Mouse (Mus musculus) liver, embryonic 14.5 days (tissue): Measurements from ENCODE around the gene Gdpd1. TPM values are rescaled to one million over a fixed set of nuclear protein-coding genes. Genes with fewer than 3 reads are reported as not detected.
A peak's percentile ranks its signal among the peaks of the same experiment; 100 is the strongest.

Experiments used
- ATAC-seq: fragments of 200-750 bp; cut with Nextera tagmentation; 2 replicates; pipeline ENCODE4 v1.8.0; 2017; ENCODE audit warnings: moderate number of reproducible peaks, mild to moderate bottlenecking, moderate library complexity; ENCODE audit not compliant: insufficient read depth
- DNase-seq, 3 experiments: peaks; one replicate each; pipeline ENCODE4 v3.0.0-alpha.2; 2012 to 2013; ENCODE audit warnings: low read depth in 3 of 3, low spot score in 3 of 3
- H3K27ac ChIP-seq: fragments of 300-500 bp; sonication (generic); 2 replicates; pipeline ENCODE4 v1.5.1; 2014; ENCODE audit warnings: moderate library complexity, mild to moderate bottlenecking, control low read depth, inconsistent platforms
- H3K27me3 ChIP-seq: fragments of 300-500 bp; sonication (generic); 2 replicates; pipeline ENCODE4 v1.6.1; 2014; ENCODE audit warnings: mild to moderate bottlenecking, low read length, moderate library complexity; ENCODE audit not compliant: control insufficient read depth, insufficient read depth
- H3K36me3 ChIP-seq: fragments of 300-500 bp; sonication (generic); replicated peaks from 2 replicates; pipeline ENCODE4 v1.6.1; 2014; ENCODE audit warnings: low read depth; ENCODE audit not compliant: control insufficient read depth, insufficient read depth
- H3K4me1 ChIP-seq, 2 experiments: fragments of 200-500 bp in 1 of 2; fragments of 300-500 bp in 1 of 2; sonication (generic) in 1 of 2; replicated peaks; 2 replicates each; pipeline ENCODE4 v1.6.1; 2012 to 2014; ENCODE audit warnings: antibody characterized with exemption in 1 of 2, inconsistent platforms in 1 of 2, low read length in 1 of 2; ENCODE audit not compliant: control insufficient read depth in 2 of 2, insufficient read depth in 2 of 2
- H3K4me2 ChIP-seq: fragments of 300-500 bp; sonication (generic); 2 replicates; pipeline ENCODE4 v1.6.1; 2014; ENCODE audit warnings: low read depth, mild to moderate bottlenecking, control low read depth, moderate library complexity
- H3K4me3 ChIP-seq, 2 experiments: fragments of 200-500 bp in 1 of 2; fragments of 300-500 bp in 1 of 2; sonication (generic) in 1 of 2; 2 replicates each; pipeline ENCODE4 v1.5.1; 2012 to 2014; ENCODE audit warnings: low read depth in 2 of 2, low read length in 2 of 2, mild to moderate bottlenecking in 2 of 2, control low read depth in 1 of 2, inconsistent platforms in 1 of 2, moderate library complexity in 1 of 2; ENCODE audit not compliant: insufficient read depth in 1 of 2
- H3K9ac ChIP-seq: fragments of 300-500 bp; sonication (generic); replicated peaks from 2 replicates; pipeline ENCODE4 v1.6.1; 2014; ENCODE audit warnings: mild to moderate bottlenecking, control low read depth, moderate library complexity
- H3K9me3 ChIP-seq: fragments of 300-500 bp; sonication (generic); 2 replicates; pipeline ENCODE4 v1.6.1; 2016; ENCODE audit warnings: low read length, mixed read lengths; ENCODE audit not compliant: control insufficient read depth
- CTCF ChIP-seq: IDR thresholded peaks from 2 replicates; pipeline ENCODE4 v1.5.1; 2016; ENCODE audit warnings: antibody characterized with exemption, low read depth, control low read depth
- EP300 ChIP-seq: IDR thresholded peaks from 2 replicates; pipeline ENCODE4 v1.6.1; 2016; ENCODE audit warnings: antibody characterized with exemption, low read depth
- WGBS: fragments of 180-500 bp; shearing (Covaris S2); extraction: QIAGEN DNeasy Blood & Tissue Kit; methylation state at CpG from one replicate; pipeline ENCODE4 v1.1.7; 2014; ENCODE audit not compliant: insufficient replicate concordance; 5-methylcytosine and 5-hydroxymethylcytosine counted together
- polyA plus RNA-seq, 2 experiments: library from polyadenylated mRNA; depleted of rRNA in 1 of 2; stranded (reverse) in 1 of 2; unstranded in 1 of 2; fragments of >200 nt; fragmentation: Nextera tagmentation in 1 of 2; extraction: Ambion mirVana in 1 of 2; gene quantifications; 2 replicates each; pipeline versions ENCODE4 v1.2.1 to v1.2.3; 2012 to 2014

Gdpd1 gene
- polyA plus RNA-seq, 2 experiments, result 1.5 to 5.0 TPM

- Histone ChIP-seq H3K36me3 (no peaks in the 10 kb centered on the region), H3K27ac (no peak overlapping the region), H3K27me3 (no peaks in the 10 kb centered on the region; the same call in 1 of the 2 replicates), H3K4me1 (peaks cover 3 to 11% of the 10 kb centered on the region in 2 experiments; a peak in 3 of 4 replicates), H3K9ac (no peak overlapping the region), H3K4me2 (no peak overlapping the region), H3K4me3 (no peak overlapping the region), H3K9me3 (no peaks in the 10 kb centered on the region)
- WGBS, result 33% methylated on average over 6 of the region's 6 CpGs
- DNase-seq (peak in 2 of 3 experiments; percentile 33 to 37), ATAC-seq (no peak)
- TF ChIP-seq EP300, result no peak
- peak; percentile 82 for TF ChIP-seq CTCF
Observed at GRCm38 (mm10) chr11:86995625-86996221, 78.1 kb downstream of the Gdpd1 start.

- DNase-seq (no peak), ATAC-seq (no peak)
- Histone ChIP-seq H3K4me3 (no peak overlapping the region), H3K27ac (no peak overlapping the region), H3K4me1 (peaks cover 3 to 11% of the 10 kb centered on the region in 2 experiments; a peak in 3 of 4 replicates), H3K36me3 (no peaks in the 10 kb centered on the region), H3K4me2 (no peak overlapping the region), H3K27me3 (no peaks in the 10 kb centered on the region; the same call in 1 of the 2 replicates), H3K9me3 (no peaks in the 10 kb centered on the region), H3K9ac (no peak overlapping the region)
- no peak for TF ChIP-seq EP300
- no peak for TF ChIP-seq CTCF
- 38% methylated on average over 10 of the region's 10 CpGs for WGBS
Observed at GRCm38 (mm10) chr11:86994791-86995624, 78.9 kb downstream of the Gdpd1 start.

DNA sequence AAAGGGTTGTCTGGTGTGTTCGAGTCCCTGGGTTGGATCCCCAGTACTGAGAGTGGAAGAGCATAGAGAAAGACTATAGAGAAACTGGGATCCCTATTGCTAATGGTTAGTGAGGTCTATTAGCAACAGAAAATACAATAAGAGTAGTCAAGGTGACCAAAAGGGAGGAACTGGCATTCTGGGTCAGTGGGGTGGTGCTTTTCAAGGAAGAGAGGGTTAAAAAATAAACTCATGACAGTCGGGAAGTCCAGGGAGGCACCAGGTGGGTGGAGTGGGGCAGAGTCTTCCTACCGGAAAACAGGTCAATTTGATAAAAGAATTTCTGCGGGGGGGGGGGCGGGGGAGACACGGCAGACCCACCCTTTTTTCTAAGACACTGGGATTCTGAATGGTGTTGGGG lies 79.5 kb downstream of the Gdpd1 start:
- Histone ChIP-seq H3K9ac (no peak overlapping the region), H3K4me1 (peaks cover 3 to 11% of the 10 kb centered on the region in 2 experiments; a peak in 3 of 4 replicates), H3K9me3 (no peaks in the 10 kb centered on the region), H3K4me3 (no peak overlapping the region; a peak in 2 of 4 replicates), H3K36me3 (no peaks in the 10 kb centered on the region), H3K27ac (no peak overlapping the region), H3K27me3 (no peaks in the 10 kb centered on the region; the same call in 1 of the 2 replicates), H3K4me2 (peak overlapping the region; percentile 90)
- DNase-seq, result no peak
- WGBS, result 11% methylated on average over 6 of the region's 6 CpGs
- no peak for ATAC-seq
- TF ChIP-seq CTCF (no peak), EP300 (no peak)

DNA sequence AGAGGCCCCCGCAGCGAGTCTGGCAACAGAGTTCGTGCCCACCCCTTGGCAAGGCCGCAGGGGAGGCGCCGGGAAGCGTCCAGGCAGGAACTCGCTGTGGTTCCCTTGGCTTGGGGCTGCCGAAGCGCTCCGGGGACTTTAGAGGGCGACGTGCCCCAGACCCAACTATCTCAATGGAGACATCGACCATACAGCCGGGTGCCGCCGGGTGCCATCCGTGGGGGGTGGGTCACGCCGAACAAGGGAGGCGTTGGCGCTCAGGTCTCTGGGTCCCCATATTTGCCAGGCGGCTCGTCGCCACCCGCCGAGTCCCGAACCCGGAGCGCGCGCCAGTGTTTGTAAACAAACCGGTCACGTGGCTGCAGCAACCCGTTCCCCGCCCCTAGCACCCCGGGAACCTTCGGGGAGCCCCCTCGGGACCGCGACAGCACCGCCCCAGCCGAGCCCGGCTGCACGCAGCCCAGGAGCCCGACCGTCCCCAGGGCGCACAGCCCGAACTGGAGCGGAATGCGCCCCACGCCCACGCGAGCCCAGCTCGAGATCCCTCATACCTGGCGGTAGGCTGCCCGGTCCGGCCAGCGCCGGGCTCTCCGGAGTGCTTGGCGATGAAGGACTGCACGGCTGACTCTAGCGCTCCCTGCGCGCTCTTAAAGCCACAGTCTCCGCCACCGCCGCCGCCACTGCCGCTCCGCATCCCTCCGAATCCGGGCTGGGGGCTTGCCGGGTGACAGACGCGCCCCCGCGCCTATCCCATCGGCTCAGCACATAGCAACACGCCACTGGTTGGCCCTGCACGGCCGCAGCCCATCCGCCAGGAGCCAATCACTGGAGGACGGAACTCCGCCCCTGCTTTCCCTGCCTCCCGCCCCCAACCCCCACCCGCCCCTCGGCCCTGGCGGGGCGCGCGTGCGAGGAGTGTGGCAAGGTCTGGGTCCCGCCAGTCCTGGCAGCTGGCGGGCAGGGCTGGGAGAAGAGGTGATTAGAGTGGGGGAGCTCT lies 80.5 kb downstream of the Gdpd1 start, which contains the start of gene Ypel2:
Ypel2 (minus strand) TSS at position 667 of the 997 bp plus-strand sequence.
- Histone ChIP-seq H3K4me3 (peak within 1 kb of the TSS; percentile 63 to 78), H3K4me2 (peak within 1 kb of the TSS; percentile 90), H3K4me1 (peaks cover 3 to 11% of the 10 kb centered on the region in 2 experiments; a peak in 3 of 4 replicates), H3K36me3 (no peaks in the 10 kb centered on the region), H3K27me3 (no peaks in the 10 kb centered on the region; the same call in 1 of the 2 replicates), H3K9ac (peak within 1 kb of the TSS; percentile 53), H3K9me3 (no peaks in the 10 kb centered on the region), H3K27ac (no peak within 1 kb of the TSS)
- ATAC-seq (peak; percentile 94), DNase-seq (peak; percentile 57 to 65 (median 63))
- under 1% methylated on average over 95 of the region's 96 CpGs for WGBS
- no peak for TF ChIP-seq CTCF
- TF ChIP-seq EP300, result no peak
